Mouse (Mus musculus) erythroblast, embryonic 14.5 days (primary cell): Measurements from ENCODE around the gene Trhr2.

Experiments used
- GATA1 ChIP-seq: IDR thresholded peaks from 2 replicates; pipeline ENCODE4 v1.6.1; 2012; ENCODE audit warnings: low read length, inconsistent platforms, mixed read lengths
- TAL1 ChIP-seq: IDR thresholded peaks from 3 replicates; pipeline ENCODE4 v1.6.1; 2012; ENCODE audit warnings: low read length, inconsistent platforms, mixed read lengths

DNA sequence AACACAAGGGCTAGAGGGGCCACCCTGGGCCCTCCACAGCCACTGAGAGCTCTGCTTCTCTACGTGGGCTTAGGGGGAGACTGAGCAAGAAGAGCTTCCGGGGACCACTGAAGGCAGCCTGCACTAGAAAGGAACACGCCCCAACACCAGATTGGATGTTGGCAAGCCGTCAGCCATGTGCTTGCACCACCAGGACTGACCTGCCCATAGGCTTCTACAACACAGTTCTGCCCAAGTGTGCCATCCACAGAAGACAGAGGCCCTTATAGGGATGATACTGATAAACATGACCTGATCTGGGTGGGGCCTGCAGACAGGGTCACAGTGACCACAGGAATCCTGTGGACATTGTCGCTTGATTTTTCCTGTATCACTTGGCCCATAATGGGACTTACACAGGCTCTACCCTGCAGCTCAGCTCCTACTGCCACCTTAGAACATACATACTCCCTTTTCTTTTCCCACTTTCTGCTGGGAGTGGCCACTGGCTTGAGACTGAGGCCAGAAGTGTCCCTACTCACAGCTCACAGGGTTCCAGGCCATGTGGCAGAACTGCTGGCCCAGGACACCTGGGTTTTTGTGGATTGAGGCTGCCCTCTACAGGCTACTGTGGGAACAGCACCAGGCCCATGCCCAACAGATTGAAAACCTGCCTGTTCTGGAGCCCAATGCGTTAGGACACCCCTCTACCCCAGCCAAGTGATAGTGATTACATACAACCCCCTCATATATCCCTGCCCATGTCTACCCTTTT, 27.6 kb downstream of the Trhr2 start:
- no peak for TF ChIP-seq GATA1
- TF ChIP-seq TAL1 = no peak
